Mouse (Mus musculus) ES-E14 (cell line): ENCODE results near the gene Lce1m. TPM values are rescaled to one million over a fixed set of nuclear protein-coding genes. Genes with fewer than 3 reads are reported as not detected.

Source experiments
- DNase-seq: peaks from one replicate; pipeline ENCODE4 v3.0.0-alpha.2; 2013; ENCODE audit warnings: low read depth, low spot score
- H3K27ac ChIP-seq: 2 replicates; pipeline ENCODE4 v1.5.1; 2012; ENCODE audit warnings: low read depth, mild to moderate bottlenecking, low read length, moderate library complexity, mixed read lengths; ENCODE audit not compliant: poor library complexity, insufficient read depth, severe bottlenecking
- H3K36me3 ChIP-seq: 2 replicates; pipeline ENCODE4 v1.6.1; 2012; ENCODE audit warnings: mild to moderate bottlenecking, low read length, moderate library complexity, mixed read lengths; ENCODE audit not compliant: control insufficient read depth, poor library complexity, insufficient read depth, severe bottlenecking
- H3K4me1 ChIP-seq, 2 experiments: fragments of 150-350 bp in 1 of 2; sonication (generic) in 1 of 2; 2 replicates each; pipeline ENCODE4 v1.6.1; 2012; ENCODE audit warnings: low read length in 2 of 2, mild to moderate bottlenecking in 1 of 2, mixed read lengths in 1 of 2; ENCODE audit not compliant: control insufficient read depth in 2 of 2, insufficient read depth in 2 of 2, poor library complexity in 1 of 2
- H3K4me3 ChIP-seq, 2 experiments: fragments of 150-350 bp in 1 of 2; sonication (generic) in 1 of 2; 2 replicates each; pipeline ENCODE4 v1.5.1; 2012; ENCODE audit warnings: low read length in 2 of 2, low read depth in 1 of 2, mild to moderate bottlenecking in 1 of 2, mixed read lengths in 1 of 2; ENCODE audit not compliant: insufficient read depth in 1 of 2, poor library complexity in 1 of 2, severe bottlenecking in 1 of 2
- H3K9ac ChIP-seq: 2 replicates; pipeline ENCODE4 v1.6.1; 2012; ENCODE audit warnings: low read depth, mild to moderate bottlenecking, low read length, mixed read lengths; ENCODE audit not compliant: poor library complexity, insufficient read depth, severe bottlenecking
- H3K9me3 ChIP-seq: fragments of 150-350 bp; sonication (generic); 2 replicates; pipeline ENCODE4 v1.6.1; 2012; ENCODE audit warnings: low read depth, mild to moderate bottlenecking, low read length; ENCODE audit not compliant: control insufficient read depth, insufficient read depth
- CHD2 ChIP-seq: IDR thresholded peaks from 2 replicates; pipeline ENCODE4 v1.6.1; 2014; ENCODE audit warnings: mild to moderate bottlenecking, low read depth, low read length, inconsistent platforms
- HCFC1 ChIP-seq: IDR thresholded peaks from 2 replicates; pipeline ENCODE4 v1.6.1; 2012; ENCODE audit warnings: low read length, inconsistent platforms, borderline replicate concordance; ENCODE audit not compliant: insufficient read depth
- MAFK ChIP-seq: IDR thresholded peaks from 2 replicates; pipeline ENCODE4 v1.6.1; 2014; ENCODE audit warnings: mild to moderate bottlenecking, low read depth, low read length, inconsistent platforms; ENCODE audit not compliant: insufficient read depth
- ZC3H11A ChIP-seq: IDR thresholded peaks from 2 replicates; pipeline ENCODE4 v1.6.1; 2012; ENCODE audit warnings: low read depth, mild to moderate bottlenecking, inconsistent platforms, low read length, borderline replicate concordance
- ZNF384 ChIP-seq: IDR thresholded peaks from 2 replicates; pipeline ENCODE4 v1.6.1; 2012; ENCODE audit warnings: low read depth, low read length, inconsistent platforms
- in situ Hi-C, 2 experiments: fragments of 600-800 bp; cut with MboI; formaldehyde crosslinking; loops; one replicate each; pipeline ENCODE4 v1.15.1; 2025; ENCODE audit warnings: low sequenced_read_pairs in 2 of 2, inconsistent platforms in 1 of 2; ENCODE audit not compliant: unreplicated experiment in 2 of 2
- total RNA-seq: library from RNA; depleted of rRNA; stranded (reverse); fragments of 300-350 nt; gene quantifications from 2 replicates; pipeline ENCODE4 v1.2.3, GENCODE M21; 2012

The Lce1m gene
- total RNA-seq, 1 experiment, result not detected

DNA sequence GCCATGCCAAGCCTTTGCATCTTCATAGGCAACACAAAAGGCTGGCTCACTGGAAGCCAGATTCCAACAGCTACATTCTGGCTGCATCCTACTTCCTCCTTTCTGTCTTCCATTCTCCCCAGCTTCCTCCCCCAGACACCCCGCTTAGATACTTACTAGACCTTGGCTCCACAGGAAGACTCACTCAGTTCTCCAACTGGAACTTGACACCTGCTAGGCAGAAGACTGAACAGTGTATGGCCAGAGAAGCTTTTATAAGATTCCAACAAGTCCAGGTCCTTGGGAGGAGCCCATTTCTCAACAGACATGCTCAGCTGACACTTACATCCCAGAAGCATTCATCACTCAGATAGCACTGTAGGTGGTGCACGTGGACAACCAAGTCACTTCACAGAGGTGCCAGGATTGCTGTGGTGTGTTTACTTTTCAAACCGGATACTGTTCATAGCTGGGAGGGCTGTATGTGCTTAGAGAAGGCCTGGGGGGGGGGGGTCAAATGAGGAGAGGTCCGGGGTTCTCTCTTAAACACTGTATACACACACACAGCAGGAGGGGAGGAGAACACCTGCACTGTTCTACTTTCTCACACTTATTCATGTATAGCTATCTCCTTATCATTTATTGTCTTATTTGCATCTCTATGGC is 3.3 kb downstream of the Lce1m start, which contains the start of gene Crct1:
Gene Crct1 (minus strand): TSS at position 228 of the 645 bp plus-strand sequence.
- DNase-seq, result no peak
- Histone ChIP-seq H3K36me3 (no peaks in the 10 kb centered on the region), H3K4me3 (peak within 1 kb of the TSS; percentile 45 to 53), H3K27ac (no peak within 1 kb of the TSS; the same call in 1 of the 2 replicates), H3K4me1 (peaks cover 0 to 6% of the 10 kb centered on the region in 2 experiments; a peak in 2 of 4 replicates), H3K9me3 (no peaks in the 10 kb centered on the region), H3K9ac (0 out of 2 replicates have a peak within 1 kb of the TSS, but pooled peaks have one; percentile 12)
- no peak for TF ChIP-seq ZC3H11A
- no peak for TF ChIP-seq CHD2
- TF ChIP-seq HCFC1, result no peak
- TF ChIP-seq MAFK, result no peak
- no peak for TF ChIP-seq ZNF384
- in situ Hi-C loops, result no loop called here

GRCm38 (mm10) chr3:93014871-93015270 is 4.0 kb downstream of the Lce1m start:
- TF ChIP-seq HCFC1 (no peak), MAFK (no peak), ZNF384 (no peak), CHD2 (no peak), ZC3H11A (no peak)
- H3K4me1 ChIP-seq, result peaks cover 0 to 6% of the 10 kb centered on the region in 2 experiments; a peak in 2 of 4 replicates
- H3K9ac ChIP-seq, result no peak overlapping the region
- peak overlapping the region in 1 of 2 experiments; percentile 53; a peak in 1 of 4 replicates for H3K4me3 ChIP-seq
- no peaks in the 10 kb centered on the region for H3K36me3 ChIP-seq
- H3K27ac ChIP-seq, result no peak overlapping the region; the same call in 1 of the 2 replicates
- in situ Hi-C loops, result no loop called here
- H3K9me3 ChIP-seq, result no peaks in the 10 kb centered on the region
- no peak for DNase-seq

DNA sequence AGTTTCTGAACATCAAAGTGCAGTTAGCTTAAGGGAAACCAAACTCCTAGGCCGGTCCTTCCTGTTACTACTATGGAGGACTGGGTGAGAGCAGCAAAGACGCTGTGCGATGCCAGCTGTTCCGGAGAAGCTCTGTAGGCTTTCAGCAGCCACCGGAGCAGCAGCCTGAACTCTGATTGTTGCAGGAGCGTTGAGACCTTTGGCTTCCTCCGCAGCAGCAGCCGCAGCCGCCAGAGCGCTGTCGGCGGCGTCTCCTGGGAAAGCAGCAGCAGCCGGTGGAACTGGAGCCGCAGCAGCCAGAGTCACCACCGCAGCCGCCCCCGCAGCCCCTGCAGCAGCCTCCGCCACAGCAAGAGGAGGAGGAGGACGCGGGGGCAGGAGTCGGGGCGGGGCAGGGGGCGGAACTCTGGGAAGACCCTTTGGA is 4.5 kb downstream of the Lce1m start:
- Histone ChIP-seq H3K4me3 (peak overlapping the region; percentile 45 to 53), H3K9ac (0 out of 2 replicates have a peak overlapping the region, but pooled peaks have one; percentile 12), H3K36me3 (no peaks in the 10 kb centered on the region), H3K9me3 (no peaks in the 10 kb centered on the region), H3K4me1 (peaks cover 0 to 6% of the 10 kb centered on the region in 2 experiments; a peak in 2 of 4 replicates), H3K27ac (no peak overlapping the region)
- TF ChIP-seq MAFK, result no peak
- no peak for TF ChIP-seq CHD2
- no peak for TF ChIP-seq HCFC1
- no peak for TF ChIP-seq ZNF384
- TF ChIP-seq ZC3H11A, result no peak
- in situ Hi-C loops, result no loop called here
- DNase-seq, result no peak

DNA sequence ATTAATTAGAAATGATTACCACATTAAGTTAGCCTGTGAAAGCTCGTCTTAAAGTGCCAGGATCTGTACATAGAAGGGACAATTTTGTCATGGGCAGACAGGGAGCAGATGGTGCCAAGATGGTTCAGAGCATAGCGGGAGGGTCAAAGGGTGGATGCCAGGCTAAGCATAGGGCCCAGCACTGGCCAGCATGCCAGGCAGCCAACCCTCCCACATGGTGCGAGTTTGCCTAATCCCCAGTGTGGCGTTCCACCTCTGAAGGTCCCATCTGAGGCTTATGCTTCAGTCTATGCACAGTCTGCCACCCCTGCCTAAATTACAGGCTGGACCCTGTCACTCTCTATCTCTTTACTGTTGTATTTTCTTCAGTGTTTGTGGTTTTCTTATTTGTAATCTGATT is 16.0 kb downstream of the Lce1m start:
- in situ Hi-C loops, result no loop called here
- Histone ChIP-seq H3K27ac (no peak overlapping the region), H3K4me1 (no peaks in the 10 kb centered on the region), H3K9ac (no peak overlapping the region), H3K9me3 (no peaks in the 10 kb centered on the region), H3K4me3 (no peak overlapping the region), H3K36me3 (no peaks in the 10 kb centered on the region)
- DNase-seq, result no peak
- TF ChIP-seq CHD2, result no peak
